Mouse (Mus musculus) small intestine, adult 2 months (tissue): ENCODE measurements around the gene Bglap3.

ENCODE experiments used
- CTCF ChIP-seq: fragments of 200-500 bp; IDR thresholded peaks from 2 replicates; pipeline ENCODE4 v1.5.1; 2012; ENCODE audit warnings: low read depth, mild to moderate bottlenecking, control low read depth, inconsistent platforms, low read length, moderate library complexity, mixed read lengths; ENCODE audit not compliant: insufficient replicate concordance, insufficient read length; ENCODE audit errors: extremely low read depth
- POLR2A ChIP-seq: fragments of 200-500 bp; IDR thresholded peaks from 2 replicates; pipeline ENCODE4 v1.6.1; 2012; ENCODE audit warnings: low read depth, mild to moderate bottlenecking, control low read depth, inconsistent platforms, low read length, moderate library complexity

DNA sequence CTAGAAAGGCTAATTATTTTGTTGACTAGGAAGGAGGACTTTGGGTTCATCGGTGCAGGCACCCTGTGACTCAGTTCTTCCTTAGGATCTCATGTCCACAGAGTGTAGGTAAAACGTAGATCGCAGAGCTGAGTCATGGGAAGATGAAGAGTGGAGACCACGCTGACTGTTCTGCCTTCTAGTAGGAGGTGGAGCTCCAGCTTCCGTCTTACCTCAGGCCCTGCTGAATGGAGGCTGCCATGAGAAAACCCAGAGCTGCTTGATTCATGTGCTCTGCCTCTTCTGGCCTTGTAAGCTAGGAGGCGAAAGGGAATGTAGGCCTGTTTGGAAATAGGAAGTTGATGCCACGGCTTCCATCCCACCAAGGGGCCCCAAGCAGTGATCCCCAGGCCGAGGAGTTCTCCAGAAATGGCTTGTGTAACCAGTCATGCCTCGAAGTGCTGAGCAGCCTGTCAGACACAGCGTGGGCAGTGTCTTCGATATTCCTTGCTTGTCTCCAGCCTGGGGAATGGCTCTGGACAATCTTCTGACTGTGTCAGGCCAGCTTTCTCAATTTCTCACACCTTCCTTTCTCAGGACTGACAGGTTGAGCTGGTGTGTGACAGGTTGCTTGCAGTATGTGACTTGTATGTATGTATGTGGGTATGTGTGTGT lies 35.0 kb downstream of the Bglap3 start:
- TF ChIP-seq CTCF: no peak
- TF ChIP-seq POLR2A: no peak
